Mouse (Mus musculus): ENCODE measurements around the gene Ubac1.

DNA sequence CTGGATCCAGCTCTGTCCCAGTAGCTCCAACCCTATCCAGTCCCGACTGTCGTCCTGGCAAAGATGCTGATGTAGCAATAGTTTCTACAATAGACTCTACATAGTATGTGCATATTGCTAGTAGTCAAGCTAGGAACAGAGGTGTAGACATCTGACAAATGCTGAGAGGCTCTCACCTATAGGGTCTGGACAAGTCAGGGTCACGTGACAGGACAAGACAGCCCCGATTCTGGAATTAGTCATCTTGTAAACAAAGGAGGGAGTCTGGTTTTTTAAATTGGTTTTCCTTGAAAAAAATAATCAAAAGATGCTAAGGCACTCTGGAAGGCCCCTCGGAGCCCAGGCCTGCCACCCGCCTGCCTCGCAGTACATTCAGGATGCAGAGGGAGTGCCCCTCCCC lies 35.5 kb upstream of the Ubac1 start:
- TF ChIP-seq CTCF (conservative IDR thresholded peaks at IDR 0.05; ENCODE audit: low read length), result no peak
- no peak for TF ChIP-seq POU5F1 (IDR thresholded peaks at IDR 0.05; ENCODE audit: borderline replicate concordance, low read length)
